Mouse (Mus musculus): ENCODE measurements around the gene Rerg.
A peak's percentile ranks its signal among the peaks of the same experiment; 100 is the strongest.
"Not testable (repeated sequence)": the region's sequence is repeated elsewhere in the genome, so short reads cannot be mapped to it uniquely, and the experiment has no call there.

The Rerg gene

DNA sequence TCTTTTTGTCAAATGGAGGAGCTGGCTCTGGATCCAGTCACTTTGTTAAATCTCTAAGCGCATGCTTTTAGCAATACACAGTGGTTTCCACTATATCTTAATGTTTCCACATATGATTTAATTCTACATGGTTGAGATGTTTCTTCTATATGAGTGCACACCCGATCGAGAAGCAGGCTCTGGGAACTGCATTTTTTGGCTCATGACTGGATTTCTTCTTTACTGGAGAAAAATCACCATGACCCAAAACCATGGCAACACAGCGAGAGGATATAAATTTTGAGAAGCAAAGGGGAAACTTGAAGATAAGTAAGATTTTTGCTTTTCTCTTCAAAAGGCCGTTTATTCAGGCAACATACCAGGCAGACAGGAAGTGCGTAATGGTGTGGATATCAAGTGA lies 94.1 kb downstream of the Rerg start:
- DNase-seq (ENCODE audit: low read depth, low spot score): no peak

DNA sequence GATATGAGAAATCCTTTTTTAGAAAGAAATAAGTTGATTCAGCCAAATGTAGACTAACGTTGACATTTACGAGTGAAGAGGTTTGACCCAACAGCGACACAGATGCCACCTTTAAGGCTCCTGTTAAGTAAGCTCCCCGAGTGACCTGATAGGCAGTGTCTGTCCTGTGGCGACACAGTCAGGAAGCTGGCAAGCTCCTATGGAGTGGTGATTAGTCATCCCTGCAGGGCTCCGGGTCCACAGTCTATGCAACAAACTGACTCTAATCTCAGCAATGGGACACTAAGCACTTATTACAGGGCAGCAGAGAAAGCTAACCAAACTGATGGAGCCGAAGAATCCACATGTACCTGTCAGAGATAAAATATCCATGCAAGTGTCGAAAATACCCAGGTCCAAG lies 98.0 kb downstream of the Rerg start:
- DNase-seq (ENCODE audit: low read depth, low spot score): no peak

DNA sequence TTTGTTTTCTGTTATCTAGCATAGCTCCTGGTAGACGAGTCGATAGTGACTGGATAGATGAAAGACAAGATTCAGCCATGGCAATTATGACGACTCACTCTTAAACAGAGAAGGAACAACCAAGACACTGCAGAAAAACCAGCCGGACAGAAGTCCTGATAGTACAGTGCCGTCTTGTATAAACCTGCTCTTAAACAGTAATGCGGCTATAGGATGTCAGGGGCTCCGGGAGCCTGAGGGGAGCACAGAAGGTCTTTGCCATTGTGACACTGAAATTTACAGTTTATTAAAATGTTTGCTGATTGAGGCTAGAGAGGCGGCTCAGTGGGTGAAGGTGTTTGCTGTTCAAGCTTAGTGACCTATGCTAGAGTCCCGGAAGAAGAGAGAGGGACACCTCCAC lies 98.8 kb downstream of the Rerg start:
- no peak for DNase-seq (ENCODE audit: low read depth, low spot score)

DNA sequence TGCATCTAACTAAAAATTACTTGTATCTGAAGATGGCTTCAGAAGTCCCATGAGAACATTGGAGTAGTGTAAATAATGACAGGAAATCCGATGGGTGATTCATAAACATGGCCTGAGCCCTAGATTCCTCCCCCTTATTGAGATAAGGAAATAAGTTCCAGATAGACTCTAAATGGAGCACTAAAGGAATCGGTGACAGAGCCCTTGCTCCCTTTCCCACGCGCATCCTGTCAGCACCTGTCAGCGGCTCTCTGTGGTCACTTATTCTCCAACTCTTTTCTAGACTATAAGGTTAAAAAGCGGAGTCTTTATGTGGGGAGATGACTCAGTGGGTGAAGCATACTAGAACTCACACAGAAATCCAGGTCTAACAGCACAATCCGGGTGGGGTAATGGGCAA lies 104.8 kb downstream of the Rerg start:
- no peak for DNase-seq (ENCODE audit: low read depth, low spot score)

DNA sequence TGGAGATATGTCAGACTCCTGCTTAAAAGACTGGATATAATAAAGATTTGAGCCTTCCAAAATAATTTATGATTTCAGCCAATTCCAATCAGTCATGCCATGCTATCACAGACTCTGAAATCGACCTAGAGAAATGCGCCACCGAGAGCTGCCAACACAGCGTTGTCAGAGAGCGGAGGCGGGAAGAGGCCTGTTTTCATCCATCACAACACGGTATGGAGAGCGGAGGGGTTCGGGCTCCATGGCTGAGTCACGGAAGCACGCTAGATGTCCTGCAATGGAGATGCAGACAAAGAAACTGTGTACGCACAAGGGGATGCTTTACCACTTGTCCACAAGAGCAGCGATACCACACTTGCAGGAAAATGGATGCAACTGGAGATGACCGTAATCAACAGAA lies 105.5 kb downstream of the Rerg start:
- DNase-seq (ENCODE audit: low read depth, low spot score): no peak

DNA sequence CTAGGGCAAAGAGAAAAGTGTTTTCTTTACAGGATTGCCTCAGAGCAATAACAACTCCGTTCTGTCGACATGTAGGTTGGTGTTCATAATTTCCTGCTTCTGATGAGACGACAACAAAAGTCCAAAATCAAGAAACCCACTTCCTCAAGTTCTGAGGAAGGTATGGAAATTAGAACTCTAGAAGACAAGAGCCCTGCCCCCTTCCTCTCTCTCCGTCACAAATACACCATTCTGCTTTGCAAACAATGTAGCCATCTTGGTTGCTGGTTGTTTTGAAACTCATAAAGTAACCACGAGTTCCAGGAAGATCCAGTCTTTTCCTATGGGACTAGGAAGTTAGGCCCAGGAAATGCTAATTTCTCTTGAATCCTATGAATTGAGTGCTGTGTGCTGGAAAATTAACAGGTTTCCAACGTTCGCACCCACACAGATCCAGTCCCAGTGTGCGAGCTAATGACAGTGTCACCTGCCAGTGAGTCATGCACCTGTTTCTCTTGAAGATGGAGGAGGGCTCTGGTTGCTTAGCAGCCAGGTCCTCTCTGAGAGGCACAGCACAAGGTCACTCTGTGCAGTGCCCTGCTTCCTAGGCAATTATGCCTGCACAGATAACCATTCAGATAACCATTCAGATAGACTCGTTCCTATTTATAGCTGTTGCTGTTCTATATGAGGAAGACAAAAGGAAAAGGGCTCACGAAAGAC lies 106.9 kb downstream of the Rerg start:
- peak; percentile 39 for DNase-seq (ENCODE audit: low read depth, low spot score)

DNA sequence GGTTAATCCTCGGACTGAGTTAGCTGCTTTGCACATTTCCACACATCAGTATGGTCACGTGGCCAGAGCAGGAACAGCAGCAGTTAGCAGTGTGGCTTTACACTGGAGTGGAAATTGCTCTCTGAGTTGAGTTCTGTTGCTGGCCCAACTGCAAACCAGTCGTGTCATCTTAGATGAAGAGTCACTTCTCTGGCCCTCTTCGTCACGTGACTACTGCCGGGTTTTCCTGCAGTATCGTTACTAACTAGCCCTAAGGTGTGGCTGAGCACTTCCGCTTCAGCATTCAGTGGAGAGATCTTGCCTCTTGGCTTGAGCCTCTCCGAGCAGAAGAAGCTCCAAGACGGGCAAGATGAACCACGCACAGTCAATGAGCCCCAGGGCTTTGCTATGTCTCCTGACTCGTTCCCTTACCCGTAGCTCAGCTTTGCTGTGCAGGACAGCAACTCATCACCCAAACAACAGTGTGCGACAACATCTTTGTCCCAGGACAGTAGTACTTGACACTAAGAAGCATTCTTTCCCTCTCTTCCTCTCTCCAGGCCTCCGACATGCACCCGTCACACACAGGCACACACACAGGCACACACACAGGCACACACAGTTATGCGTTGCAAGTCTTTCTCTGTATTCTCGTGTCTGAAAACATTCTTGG lies 108.3 kb downstream of the Rerg start:
- no peak for DNase-seq (ENCODE audit: low read depth, low spot score)

DNA sequence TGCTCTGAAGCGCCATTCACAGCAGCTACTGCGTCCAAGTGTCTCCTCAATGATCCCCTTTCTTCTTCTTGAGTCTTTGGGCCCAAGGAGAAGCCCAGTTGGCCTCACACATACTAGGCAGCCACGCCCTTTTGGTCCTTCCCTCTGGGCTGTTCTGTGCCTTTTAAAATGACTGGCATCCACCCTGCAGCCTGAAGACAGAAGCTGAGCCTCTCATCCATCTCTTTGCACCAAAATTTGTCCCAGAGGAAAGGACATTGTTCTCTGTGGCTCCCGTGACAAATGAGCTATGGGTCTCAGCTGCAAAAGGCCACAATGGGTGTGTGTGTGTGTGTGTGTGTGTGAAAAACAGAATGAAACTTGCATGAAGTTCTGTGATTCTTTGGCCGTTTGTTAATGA lies 109.7 kb downstream of the Rerg start:
- no peak for DNase-seq (ENCODE audit: low read depth, low spot score)

DNA sequence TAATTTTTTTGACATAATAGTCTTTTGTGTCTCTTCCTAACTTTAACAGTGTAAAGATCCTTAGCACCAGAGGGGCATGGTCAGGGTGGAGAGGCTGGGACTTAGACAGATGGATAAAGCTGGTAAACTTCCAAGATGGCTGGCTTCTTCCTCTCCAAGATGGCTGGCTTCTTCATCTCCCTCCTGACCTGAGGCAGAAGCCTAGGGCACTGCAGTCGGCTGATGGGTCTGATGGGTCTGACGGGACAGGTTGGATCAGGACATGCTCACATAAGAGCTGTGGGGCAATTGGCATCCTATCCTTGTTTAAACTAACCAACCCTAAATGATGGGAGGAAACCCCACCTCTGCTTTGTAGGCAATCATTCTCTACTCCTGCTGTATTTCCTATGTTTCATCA lies 112.0 kb downstream of the Rerg start:
- no peak for DNase-seq (ENCODE audit: low read depth, low spot score)

DNA sequence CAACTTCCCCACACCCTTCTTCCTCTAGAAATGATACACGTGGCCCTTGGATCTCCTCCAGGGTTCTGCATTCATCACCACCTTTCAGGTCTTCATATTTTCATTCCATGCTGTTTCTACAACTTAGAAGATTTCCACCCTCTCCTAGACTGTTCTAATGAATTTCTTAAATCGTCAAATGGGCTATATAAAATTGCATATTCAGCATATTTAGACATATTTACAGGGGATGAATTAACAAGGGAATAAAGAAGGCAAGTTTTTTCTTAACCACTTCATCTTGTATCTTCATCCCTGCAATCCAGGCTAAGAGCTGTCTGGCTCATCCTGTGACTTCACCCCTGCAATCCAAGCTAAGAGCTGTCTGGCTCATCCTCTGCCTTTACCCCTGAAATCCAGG lies 116.2 kb downstream of the Rerg start:
- no peak for DNase-seq (ENCODE audit: low read depth, low spot score)

DNA sequence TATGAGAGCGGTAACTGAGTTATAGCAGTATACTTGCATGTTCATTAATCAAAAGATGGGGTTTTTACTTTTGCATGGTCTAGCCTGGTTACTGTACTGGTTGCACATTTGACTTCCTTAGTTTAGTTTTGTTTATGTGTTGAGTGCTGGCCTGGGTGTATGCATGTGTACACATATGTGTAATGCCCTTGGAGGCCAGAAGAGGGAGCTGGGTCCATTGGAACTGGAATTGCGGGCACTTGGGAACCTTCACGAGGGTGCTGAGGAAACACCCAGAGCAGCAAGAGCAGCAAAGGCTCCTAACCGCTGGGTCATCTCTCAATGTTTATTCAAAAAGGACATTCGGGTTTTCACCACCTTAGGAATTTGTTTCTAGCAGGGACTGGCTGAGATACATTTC lies 116.8 kb downstream of the Rerg start:
- peak; percentile 37 for DNase-seq (ENCODE audit: low read depth, low spot score)

DNA sequence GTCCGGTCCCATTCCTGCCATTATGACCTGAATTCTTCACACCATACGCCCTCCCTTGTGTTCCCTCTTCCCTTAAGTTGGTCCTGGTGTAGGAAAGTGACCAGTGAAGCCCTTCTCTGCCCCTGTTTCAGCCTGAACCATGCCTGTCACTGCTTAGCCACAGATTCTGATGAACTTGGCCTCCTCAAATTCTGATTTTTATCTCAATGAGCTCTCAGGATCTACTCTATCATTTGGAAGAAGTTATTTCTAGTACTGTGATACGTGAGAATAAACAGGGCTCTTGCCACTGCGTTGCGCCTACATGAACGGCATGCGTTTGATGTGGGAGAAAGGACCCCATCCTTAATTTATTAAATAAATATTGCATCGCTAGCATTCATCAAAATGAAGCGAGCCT lies 117.3 kb downstream of the Rerg start:
- DNase-seq (ENCODE audit: low read depth, low spot score): no peak

DNA sequence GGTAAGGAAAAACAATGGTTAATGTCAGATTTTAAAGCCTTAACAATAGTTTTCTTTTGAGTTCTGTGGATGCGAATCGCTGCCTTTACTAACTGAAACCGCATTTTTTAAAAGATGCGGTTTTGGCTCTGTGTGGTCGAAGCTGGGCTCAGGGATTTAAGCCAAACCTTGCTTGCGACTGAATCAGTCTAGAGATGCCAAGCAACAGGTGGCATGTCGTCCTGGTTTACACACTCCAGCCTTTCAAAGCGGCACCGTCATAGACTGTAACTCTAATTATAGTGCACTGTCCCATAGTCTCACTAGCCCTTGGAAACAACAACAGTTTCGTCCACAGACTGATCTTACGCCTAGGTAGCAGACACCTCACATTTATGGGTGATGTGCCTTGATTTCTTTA lies 123.3 kb downstream of the Rerg start:
- no peak for DNase-seq (ENCODE audit: low read depth, low spot score)

DNA sequence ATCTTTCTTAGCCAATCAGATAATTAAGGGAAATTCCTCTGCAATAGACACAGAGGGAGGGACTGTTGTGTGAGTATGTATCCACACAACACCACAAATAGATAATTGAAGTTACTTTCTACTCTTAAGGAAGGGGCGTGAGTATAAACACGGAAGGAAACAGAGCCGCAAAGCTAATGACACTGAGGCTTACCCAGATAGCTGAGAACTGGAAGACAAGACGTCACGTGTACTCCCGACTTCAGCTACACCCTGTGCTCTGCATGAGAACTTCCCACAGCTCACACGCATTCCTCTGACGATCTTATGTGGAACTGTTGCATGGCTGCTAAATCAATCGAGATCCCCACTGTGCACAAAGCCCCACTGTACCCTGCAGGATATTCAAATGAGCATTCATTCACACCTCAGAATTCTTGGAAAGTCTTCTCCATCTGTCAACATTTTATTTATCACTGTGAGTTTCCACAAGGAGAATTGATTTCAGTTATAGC lies 125.2 kb downstream of the Rerg start:
- no peak for DNase-seq (ENCODE audit: low read depth, low spot score)

DNA sequence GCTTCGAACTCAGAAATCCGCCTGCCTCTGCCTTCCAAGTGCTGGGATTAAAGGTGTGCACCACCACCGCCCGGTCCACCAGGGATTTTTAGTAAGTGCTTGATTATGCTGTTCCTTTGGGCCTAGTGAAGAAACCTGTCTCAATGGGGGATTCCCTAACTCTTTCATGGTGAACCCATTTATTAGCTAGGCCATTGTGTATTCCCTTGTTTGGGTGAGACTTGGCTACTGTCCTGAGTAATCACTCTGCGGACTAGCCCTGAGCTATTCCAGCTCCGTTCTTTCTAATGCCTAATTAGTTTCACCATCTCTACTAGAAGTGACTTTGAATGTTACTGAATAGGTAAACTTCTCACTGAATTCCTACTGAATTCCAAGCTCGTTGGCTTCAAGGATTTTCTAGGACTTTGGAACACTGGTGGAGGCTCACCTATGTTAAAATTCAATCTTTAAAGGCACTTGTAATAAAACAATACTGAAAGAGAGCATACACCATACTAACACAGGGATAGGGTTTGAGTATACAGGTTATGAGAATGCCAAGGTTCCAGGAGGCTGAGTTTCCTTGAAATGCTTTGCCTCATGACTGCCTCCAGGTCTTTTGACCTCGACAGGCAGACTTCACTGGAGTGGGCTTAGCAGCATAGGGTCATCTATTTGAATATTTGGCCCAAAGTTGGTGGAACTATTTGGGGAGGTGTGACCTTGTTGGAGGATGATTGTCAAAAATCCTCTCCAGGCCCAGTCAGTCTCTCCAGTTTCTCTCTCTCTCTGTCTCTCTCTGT lies 134.5 kb downstream of the Rerg start:
- not testable (repeated sequence) for DNase-seq (ENCODE audit: low read depth, low spot score)

DNA sequence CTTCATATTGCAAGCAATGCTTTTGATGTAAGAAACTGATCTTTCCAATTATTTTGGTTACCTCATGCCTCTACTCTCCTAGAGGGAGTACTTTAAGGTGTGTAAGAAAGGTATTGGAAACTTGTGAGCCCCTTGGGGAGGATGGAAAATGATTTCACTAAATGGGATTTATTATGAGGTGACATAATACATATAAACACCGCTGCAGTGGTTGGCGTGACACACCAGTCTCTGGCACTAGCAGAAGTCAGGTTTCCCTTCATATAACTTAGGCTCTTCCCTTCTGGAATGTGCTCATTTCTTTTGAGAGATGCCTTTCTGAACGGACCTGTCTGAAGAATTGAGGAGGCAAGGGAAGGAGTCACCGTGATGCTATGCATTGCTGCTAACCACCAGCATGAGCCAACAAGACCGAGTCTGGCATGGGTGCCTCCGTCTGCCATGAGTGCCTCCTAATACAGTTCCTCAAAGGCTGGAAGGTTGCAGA lies 139.6 kb downstream of the Rerg start:
- DNase-seq (ENCODE audit: low read depth, low spot score): no peak

DNA sequence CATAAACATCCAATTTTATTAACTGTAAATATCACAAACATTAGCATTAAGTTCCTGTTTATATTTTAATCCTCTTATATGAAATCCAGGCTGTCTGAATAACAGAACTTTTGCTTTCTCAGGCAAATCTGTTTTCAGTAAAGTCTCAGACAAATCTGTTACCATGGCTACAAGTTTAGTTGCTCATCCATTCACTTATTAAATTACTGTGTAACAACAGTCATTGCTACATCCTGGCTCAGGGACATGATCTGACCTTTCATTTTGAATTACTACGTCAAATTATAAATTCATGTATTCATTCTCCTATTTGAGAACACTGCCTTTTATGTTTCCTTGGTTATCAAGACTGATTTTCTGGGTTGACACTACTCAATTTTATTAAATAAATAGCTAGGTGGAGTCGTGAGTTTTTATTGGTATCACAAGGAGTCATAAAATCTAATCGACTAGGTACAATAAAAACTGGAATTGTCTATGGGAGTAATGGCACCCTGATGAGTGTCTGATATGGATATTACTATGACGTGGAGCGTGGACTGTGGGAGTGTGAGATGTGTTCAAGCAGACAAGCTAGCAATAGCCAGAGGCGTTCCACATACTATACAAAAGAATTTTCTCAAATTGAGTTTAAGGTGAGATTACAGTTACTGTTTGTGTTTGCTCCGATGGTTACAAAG lies 140.2 kb downstream of the Rerg start:
- no peak for DNase-seq (ENCODE audit: low read depth, low spot score)

DNA sequence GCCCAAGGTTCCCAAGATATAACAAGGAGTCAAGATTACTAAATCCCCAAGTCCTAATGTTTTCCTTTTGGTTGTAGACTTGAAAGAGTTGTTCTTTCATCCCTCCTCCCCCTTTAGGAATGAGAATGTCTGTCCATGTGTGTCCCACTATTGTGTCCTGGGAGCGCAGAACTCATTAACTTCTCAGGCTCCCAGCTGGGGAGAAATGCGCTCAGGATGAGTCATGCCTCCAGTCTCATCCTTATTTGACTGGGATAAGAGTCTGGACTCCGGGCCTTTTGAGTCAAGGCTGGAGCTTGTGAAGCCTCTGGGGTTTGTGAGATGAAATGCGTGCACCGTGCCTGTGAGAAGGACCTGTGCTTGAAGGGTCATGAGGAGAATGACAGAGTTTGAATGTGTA lies 144.8 kb downstream of the Rerg start:
- DNase-seq (ENCODE audit: low read depth, low spot score): no peak

DNA sequence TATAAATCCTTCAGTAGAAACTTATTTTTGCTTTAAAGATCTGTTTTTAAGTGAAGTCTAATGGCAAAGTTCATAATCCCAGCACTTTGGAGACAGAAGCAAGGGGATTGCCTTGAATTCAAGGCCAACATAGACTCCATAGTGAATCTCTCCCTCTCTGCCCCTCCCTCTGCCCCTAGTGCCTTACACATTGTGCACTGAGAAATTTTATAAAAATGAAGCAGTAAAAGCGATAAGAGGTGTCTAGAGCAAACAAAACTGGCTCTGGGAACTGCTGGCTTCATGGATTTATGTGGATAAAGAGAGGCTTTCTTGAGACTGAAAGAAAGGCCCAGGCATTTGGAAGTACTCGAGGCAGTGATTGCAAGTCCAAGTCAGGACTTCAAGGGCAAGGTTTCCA lies 145.8 kb downstream of the Rerg start:
- no peak for DNase-seq (ENCODE audit: low read depth, low spot score)

DNA sequence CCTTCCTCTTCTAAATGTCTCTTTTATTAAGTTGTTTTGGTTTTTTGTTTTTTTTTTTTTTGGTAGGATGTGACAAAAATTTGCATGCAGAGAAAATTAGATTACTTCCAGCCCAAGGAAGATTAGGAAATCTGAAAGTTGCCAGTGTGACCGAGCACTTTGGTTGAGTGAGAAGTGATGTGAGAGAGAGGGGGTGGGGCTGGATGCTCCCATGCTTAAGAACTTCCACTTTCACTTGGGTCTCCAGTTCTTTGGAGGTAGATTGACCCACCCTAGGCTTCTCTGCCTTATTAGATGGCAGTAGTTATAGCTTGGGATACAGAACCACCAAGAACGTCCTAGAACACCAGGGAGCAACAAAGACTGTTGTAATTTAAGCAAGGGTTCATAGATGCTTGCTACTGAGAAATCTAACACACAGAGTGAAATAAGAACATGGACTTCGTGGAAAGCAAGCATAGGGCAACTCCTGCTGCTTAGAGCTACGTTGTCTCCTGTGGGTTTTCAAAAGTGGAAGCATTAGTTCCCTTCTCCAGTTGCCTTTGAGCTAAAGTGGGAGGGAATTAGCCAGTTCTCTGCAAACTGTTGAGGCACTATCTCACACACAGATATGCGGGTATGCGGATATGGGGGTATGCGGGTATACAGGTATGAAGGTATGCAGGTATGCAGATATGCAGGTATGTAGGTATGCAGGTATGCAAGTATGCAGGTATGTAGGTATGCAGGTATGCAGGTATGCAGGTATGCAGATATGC lies 152.9 kb downstream of the Rerg start:
- no peak for DNase-seq (ENCODE audit: low read depth, low spot score)

DNA sequence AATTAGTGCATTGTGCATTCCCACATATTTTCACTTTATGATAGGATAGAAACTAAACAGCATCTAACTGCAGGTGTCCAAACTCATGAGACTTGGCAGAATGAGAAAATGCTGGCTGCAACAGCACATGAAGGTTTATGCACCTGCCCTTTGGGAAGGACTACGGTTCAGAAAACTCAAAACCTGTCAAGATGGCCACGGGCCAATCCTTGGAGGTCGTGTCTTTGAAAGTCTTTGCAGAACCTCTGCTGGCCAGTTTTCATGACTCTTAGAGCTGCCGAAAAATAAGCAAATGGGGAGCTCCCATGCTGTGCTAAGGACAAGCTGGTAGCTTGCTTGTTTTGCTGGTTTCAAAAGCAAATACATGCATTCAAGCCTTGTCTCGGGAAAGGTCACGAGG lies 156.0 kb downstream of the Rerg start:
- no peak for DNase-seq (ENCODE audit: low read depth, low spot score)

All from CD4-positive, CD25-positive, alpha-beta regulatory T cell, adult 2 months (primary cell).